Mouse (Mus musculus) heart, adult 2 months (tissue): ENCODE data around the gene Senp3.

Source experiments
- CTCF ChIP-seq: fragments of 200-600 bp; IDR thresholded peaks from 2 replicates; pipeline ENCODE4 v1.8.1; 2022; ENCODE audit warnings: antibody characterized with exemption, mild to moderate bottlenecking, moderate library complexity
- EP300 ChIP-seq: fragments of 200-500 bp; IDR thresholded peaks from 2 replicates; pipeline ENCODE4 v1.6.1; 2011; ENCODE audit warnings: low read depth, low read length, control low read depth; ENCODE audit not compliant: insufficient read depth
- POLR2A ChIP-seq: fragments of 200-500 bp; IDR thresholded peaks from 2 replicates; pipeline ENCODE4 v1.6.1; 2011; ENCODE audit warnings: mild to moderate bottlenecking, low read depth, low read length, control low read depth; ENCODE audit not compliant: insufficient read depth

DNA sequence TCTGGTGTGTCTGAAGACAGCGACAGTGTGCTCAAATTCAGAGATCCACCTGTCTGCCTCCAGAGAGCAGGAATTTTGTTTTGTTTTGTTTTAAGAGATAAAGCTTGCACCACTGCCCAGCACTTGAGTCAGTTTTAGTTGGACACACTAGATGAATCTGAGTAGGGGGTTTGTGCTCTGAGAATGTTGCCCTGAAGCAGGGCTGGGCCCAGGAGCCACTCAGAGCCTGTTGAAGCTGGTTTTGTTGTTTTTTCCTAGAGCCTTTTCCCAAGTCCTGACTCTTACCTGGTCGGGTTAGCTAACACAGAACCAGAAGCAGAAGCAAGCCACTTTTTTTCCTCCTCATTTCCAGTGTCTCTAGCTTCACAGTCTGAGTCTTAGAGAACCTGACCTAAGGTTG is 29.2 kb upstream of the Senp3 start:
- TF ChIP-seq POLR2A (no peak), CTCF (no peak), EP300 (no peak)
